Mouse (Mus musculus): ENCODE data around the gene Rabgap1l.
"Not testable (repeated sequence)": the region's sequence is repeated elsewhere in the genome, so short reads cannot be mapped to it uniquely, and the experiment has no call there.

Rabgap1l gene

DNA sequence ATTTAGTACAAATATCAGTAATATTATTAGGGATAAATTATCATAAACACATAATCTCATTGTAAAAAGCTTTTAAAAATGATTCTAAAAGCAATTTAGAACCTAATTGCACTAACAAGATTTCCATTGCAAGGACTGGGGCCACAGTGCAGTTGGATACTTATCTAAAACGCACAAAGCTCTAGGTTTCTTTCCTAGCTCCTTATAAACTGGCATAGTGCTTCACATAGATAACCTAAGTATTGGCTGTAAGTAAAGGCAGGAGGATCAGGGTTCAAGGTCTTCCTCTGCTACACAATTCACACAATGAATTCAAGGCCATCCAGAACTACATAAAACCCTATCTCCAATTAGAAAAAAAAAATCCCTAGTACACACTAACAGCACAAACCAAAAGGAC, 497.7 kb downstream of the Rabgap1l start:
- in situ Hi-C loops (cut with MboI; ENCODE audit: low sequenced_read_pairs) = no loop called here

DNA sequence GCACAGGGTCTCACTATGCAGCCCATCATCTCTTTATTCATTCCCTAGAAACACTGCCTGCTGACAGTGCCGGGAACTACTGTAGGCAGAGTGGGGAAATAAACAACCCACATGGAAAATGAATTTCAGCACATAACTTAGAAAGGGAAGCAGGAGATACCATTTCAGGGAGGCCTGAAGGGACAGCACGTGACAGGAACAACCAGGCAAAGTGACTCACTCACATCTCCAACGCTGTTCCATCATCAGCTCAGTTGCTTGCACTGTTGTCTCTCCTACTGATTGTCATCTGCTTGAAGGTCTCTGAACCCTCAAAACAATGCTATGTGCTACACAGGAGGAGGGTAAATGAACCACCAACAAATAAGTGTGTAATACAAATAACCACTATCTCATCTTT, 499.5 kb downstream of the Rabgap1l start:
- in situ Hi-C loops (cut with MboI; ENCODE audit: low sequenced_read_pairs) = no loop called here

DNA sequence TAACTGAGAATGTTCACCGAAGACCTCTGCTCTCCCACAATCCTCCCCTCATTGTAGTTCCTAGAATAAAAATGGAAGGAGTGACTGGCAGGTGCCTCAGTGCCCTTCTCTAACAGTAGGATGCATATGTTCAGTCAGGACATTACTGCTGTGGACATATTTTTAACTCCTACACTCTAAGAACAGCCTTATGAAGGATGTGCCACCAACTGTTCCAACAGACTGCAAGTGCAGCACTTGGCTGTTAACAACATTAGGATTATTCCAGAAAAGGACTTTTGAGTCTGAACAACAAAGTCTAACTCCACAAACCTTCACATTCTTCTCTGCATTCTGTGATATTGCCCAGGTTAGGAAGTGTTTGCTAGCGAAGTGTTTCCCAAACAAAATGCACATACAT, 501.0 kb downstream of the Rabgap1l start:
- in situ Hi-C loops (cut with MboI; ENCODE audit: low sequenced_read_pairs) = no loop called here

DNA sequence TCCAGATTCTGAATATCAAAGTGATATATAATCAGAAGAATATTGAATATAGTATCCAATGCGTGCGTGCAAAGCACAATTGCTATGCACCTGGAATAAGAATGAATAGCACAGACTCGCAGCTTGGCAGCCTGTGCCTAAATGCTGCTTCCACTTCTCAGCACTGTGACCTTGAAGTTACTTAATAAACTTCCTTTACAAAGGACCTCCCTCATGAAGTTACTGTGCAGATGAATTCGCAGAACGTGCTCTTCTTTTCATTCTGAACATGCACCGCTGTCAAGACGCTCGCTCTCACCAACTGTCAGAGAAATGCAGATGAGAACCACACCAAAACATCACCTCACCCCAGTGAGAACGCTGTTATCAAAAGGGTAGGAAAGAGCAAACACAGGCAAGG, 502.8 kb downstream of the Rabgap1l start:
- in situ Hi-C loops (cut with MboI; ENCODE audit: low sequenced_read_pairs) = no loop called here

DNA sequence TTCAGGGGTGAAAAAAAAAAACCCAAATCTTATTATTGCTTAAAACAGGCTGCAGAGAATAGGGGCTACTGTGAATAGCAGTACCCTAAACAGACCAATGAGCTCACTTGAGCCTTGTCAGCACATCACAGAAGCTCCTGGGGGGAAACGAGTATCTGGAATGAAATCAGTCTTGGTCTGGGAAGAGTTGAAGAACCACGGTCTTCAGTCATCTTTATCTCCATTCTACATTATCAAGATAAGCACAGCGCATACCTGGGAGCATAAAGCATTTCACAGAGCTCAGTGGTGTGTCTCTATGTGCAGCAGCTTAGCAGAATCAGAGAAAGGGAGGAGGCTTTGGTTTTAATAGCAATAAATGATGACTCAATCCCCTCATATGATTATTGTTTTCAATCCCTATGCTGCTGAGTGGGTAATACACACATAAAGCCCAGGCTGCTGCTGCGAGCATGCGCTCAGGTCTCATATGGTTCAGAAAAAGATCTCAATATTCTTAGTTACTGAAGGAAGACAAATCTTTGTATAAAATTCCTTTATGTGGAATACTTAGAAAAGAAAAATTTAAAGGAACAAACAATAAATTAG, 505.9 kb downstream of the Rabgap1l start:
- in situ Hi-C loops (cut with MboI; ENCODE audit: low sequenced_read_pairs) = no loop called here

DNA sequence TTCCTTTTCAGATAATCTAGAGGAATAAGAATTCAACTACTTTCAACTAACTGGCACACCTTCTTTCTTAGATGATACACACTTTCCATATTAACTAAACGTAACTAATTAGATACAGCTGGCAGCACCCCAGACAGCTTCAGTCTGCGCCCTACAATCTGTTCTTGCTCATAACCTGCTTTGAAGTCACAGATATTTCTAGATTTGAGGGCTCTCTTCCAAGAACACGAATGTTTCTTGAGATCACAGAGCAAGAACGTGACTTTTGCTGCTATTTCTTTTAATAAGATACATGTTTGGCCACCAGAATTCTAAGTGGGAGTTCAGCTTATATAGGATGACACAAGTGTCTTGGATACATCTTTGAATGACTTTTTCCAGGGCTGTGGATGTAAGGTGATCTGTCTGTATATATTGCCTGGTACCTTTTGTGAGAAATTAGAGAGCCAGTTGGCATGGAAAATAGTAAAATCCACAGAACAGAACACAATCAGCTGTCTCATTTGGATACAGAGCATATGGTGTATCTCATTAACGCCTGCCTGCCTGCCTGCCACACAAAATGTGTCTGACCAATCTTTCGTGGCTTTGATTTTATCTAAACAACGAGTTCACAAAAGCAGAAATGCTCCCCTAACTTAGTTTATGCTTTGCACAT, 506.5 kb downstream of the Rabgap1l start:
- in situ Hi-C loops (cut with MboI; ENCODE audit: low sequenced_read_pairs) = no loop called here

DNA sequence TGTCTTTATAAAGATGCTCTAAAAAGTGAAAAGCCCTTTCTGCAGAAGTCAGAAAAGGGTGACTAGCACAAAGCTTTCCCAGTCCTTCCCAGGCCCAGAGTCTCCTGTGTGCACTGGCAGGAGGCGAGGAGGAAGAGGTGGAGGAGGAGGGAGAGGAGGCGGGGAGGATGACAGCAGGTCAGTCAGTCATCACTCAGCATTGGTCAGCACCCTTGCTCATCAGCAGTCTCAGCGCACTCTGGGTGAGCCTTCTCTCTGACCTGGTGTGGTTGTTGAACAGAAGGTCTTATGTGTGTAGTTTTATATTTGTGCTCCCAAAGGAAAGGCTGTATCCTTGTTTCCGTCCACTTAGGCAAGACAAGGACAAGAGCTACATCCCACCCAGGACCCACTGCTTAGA, 508.8 kb downstream of the Rabgap1l start:
- in situ Hi-C loops (cut with MboI; ENCODE audit: low sequenced_read_pairs) = no loop called here

DNA sequence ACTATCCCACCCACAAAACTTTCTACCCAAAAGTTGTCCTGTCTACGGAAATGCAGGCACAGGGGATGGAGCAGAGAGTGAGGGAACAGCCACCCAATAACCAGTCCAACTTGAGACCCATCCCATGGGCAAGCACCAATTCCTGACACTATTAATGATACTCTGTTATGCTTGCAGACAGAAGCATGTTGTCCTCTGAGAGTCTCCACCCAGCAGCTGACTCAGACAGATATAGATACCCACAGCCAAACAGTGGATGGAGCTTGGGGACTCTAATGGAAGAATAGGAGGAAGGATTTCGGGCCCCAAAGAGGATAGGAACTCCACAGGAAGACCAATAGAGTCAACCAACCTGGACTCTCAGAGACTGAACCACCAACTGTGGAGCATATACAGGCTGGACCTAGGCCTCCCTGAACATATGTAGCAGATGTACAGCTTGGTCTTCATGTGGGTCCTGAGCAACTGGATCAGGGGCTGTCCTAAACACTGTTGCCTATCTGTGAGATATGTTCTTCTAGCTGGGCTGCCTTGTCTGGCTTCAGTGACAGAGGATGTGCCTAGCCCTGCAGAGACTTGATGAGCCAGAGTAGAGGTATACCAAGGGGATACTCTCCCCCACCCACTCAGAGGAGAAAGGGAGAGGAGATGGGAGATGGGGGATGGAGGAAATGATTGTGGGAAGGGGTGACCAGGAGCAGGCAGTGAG, 510.7 kb downstream of the Rabgap1l start:
- in situ Hi-C loops (cut with MboI; ENCODE audit: low sequenced_read_pairs) = not testable (repeated sequence)

DNA sequence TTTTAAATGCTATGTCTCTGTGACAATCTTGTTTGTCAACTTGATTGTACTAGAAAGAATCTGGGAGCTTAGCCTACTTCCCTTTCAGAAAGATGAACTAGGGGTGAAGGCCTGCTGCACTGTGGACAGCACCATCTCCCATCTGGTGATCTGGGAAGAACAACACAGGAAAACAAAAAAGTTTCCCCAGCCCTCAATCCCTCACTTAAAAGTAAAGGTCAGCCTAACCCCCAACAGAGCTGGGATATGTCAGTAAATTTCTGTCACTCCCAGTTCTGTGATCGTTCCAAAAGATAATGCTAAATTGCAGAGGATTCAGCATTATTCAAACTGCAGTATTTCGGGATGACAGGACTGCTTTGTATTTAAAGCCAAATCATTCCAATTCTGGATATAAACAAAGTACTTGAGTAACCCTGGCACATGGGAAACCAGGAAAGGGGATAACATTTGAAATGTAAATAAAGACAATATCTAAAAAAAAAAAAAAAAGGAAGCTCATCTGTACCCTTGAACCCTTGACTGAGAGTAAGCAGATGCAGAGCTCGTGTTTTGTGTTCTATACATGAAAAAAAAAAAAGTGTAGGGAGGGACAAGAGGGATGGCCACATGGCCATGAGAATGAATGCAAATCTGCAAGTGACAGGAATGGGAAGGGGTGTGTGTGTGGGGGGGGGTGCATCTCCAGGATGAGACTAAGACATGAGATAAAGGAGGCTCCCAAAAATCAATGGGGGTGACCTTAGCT, 511.5 kb downstream of the Rabgap1l start:
- in situ Hi-C loops (cut with MboI; ENCODE audit: low sequenced_read_pairs) = no loop called here

DNA sequence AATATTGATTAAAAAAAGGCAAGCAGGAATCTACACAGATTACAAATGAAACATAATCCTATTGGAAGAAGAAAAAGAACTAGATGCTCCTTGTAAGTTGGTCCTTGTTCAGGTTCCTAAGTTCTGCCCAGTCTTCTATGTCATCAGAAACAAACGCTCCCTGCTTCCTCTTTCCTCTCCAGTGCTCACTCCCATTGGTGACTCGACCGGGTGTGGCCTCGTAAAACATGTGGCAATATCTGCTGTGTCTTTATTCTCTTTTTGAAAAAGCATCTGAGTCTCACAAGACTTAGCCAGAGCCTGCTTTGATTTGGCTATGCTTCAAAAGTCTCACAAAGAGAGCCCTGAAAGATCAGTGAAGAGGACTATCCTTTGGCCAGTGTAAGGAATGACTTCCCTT, 512.4 kb downstream of the Rabgap1l start:
- in situ Hi-C loops (cut with MboI; ENCODE audit: low sequenced_read_pairs) = no loop called here

DNA sequence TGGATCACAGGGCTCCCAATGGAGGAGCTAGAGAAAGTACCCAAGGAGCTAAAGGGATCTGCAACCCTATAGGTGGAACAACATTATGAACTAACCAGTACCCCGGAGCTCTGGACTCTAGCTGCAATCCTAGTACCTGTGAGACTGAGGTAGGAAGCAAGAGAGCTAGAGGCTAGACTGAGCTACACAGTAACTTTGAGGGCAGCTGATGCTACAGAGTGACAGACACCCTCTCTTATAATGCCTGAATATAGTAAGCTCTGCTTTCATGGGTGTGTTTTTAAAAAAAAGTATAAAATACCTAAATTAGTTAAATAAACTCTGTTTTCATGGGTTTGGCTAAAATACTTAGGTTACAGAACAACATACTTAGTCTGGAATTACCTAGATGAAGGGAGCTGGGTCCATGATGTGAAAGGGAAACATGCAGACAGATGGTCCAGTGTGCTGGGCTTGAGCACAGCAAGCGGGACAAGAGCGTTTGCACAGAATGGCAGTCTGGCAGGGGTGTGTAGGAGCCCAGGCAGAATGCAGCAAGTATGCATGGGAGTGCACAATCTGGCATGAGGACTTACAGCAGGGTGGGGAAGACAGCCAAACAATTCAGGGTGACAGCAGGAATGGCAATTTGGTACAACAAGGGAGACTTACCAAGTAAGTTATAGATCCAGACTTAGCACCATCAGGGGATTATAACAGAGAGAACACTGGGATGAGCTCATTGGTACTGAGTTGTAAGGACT, 514.9 kb downstream of the Rabgap1l start:
- in situ Hi-C loops (cut with MboI; ENCODE audit: low sequenced_read_pairs) = no loop called here

DNA sequence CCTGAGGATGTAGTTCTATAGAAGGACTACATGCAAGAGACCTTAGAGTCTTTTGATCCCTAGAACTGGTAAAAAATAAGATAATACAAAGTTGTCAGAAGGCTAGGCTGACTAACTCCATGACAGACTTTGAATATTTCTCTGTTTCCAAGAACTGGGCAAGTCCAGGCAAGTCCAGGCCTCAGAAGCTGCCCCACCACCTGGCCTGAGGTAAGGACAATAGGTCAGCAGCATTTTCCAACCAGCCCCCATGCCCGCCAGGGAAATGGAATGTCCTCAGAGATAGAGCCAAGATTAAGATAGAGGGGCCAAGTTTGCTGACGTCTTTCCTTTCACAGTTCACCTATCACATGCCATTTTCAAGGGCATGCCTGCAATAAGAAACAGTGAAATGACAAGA, 517.8 kb downstream of the Rabgap1l start:
- in situ Hi-C loops (cut with MboI; ENCODE audit: low sequenced_read_pairs) = no loop called here

DNA sequence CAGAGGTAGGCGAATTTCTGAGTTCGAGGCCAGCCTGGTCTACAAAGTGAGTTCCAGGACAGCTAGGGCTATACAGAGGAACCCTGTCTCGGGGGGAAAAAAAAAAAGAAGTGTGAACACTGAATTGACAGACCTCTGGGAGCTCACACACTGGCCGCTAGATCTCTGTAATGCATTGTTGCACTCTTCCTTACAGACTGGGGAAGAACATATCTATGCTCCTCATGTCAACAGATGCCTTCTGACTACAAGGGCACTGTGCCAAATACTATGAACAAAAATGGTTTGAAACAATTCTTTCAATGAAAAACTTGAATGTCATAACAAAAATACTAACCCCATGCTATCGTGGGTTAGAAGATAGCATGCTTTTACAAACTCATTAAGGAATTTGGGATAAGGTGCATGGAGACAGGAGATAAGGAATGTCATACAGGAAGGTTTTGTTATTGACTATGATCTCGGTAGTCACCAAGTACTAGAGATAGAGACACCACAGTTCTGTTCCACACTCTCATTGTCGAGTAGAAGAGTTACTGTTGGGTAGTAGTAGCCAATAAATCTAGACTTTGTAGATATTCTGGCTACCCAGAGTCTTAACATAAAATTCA, 519.8 kb downstream of the Rabgap1l start:
- in situ Hi-C loops (cut with MboI; ENCODE audit: low sequenced_read_pairs) = no loop called here

DNA sequence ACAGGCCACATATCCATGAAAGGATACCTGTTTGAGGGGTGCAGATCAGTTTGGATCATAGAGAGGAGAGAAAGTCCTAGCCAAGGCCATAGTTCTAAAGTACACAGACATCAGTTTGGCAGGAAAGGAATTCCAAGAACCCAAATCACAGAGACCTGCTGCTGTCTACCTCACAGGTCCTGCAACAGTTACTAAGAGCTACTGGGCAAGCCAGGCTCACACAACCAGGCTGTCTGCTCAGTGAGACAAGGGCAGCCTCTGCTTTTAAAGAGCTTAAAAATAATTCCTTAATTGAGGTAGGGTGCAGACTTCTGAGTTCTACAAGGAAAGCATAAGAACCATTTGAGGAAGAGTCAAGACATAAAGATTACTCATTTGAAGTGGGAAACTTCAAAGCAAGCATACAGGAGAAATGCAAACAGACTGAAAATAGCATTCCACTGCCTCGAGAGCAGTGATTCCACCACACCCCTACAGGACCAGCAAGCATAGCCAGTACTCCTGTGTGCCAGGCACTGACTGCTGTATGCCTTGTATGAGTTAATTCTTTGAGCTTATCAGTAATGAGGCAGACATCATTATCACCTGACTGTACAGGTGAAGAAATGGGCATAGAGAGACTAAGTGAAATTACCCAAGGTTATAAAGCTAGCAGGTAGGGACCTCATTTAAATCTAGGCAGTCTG, 521.6 kb downstream of the Rabgap1l start:
- in situ Hi-C loops (cut with MboI; ENCODE audit: low sequenced_read_pairs) = no loop called here

DNA sequence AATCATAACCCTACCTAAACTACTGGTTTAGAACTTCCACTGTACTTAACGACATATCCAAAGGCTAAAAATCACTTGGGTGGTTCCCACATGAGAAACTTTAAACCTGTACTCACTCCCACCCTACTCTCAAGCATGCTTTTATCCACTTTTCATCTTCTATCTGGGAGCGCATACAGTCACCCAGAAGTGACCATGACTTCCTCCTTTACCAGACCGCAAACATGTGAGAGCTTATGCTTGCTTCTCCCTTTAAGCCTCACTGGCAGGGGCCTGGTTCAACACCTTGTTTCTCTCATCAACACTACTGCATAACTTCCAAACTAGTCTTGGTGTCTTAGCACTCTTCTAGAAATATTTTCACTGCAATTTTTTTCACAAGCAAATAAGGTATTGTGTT, 524.7 kb downstream of the Rabgap1l start:
- in situ Hi-C loops (cut with MboI; ENCODE audit: low sequenced_read_pairs) = no loop called here

DNA sequence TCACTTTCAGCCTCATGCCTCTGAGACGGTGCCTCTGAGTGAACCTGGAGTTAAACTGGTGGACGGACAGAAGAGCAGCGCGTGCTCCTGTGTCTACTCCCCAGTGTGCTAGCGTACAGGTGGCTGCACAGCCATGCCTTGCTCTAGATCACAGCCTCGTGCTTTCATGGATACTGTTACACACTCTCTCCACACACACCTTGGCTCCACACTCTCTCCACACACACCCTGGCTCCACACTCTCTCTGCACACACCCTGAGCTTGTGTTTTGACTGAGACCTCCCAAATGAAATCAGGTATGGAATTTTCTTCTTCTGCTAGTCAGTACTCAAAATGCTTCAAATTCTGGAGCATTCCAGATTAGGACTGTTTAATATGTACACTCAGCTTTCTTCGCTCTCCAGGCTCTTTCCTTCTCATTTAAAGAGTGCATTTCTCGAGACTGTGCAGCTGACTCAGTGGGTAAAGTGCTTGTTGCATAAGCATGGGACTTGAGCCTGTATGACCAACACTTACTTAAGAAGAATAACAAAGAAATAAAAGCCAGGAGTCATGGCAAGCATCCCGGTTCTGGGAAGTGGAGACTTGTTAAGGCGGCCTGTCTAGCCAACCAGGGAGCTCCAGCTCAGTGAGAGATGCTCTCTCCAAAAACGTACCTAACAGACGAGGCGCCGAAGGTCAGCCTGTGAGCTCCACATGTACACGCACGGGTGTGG, 529.2 kb downstream of the Rabgap1l start:
- in situ Hi-C loops (cut with MboI; ENCODE audit: low sequenced_read_pairs) = no loop called here

DNA sequence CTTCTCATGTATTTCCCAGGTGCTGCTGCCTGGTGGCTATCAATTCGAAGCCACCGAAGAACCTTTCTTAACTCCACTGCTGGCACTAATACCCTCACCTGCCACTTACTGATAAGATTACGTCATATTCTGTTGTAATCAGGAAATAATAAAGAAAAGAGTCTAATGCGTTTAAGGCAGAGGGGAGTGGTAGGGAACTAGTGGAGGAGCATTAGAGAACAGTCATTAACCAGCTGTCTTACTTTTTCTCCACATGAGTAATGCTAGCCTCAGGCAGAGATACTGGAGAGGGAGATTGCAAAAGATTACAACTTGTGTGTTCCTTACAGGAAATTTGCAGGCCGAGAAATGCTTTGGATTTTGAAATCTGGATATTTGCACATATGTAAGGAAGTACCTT, 530.0 kb downstream of the Rabgap1l start:
- in situ Hi-C loops (cut with MboI; ENCODE audit: low sequenced_read_pairs) = no loop called here

DNA sequence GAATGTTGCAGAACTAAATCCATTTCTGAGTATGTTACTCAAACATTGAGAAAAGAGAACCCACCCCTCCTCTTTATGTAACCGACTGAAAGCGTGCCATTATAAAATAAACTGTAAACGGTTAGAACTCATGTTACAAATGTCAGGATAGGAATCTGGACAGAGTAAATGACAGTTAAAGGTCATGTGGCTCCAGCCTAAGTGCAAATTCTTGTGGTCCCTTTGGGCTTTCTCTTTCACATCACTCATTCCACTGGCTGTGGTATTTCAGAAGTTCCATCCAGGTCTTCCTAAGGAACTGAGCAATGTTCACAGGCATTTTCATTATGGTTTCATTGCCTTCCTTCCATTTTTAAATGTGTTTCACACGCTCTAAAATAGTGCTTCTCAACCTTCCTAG, 530.6 kb downstream of the Rabgap1l start:
- in situ Hi-C loops (cut with MboI; ENCODE audit: low sequenced_read_pairs) = no loop called here

DNA sequence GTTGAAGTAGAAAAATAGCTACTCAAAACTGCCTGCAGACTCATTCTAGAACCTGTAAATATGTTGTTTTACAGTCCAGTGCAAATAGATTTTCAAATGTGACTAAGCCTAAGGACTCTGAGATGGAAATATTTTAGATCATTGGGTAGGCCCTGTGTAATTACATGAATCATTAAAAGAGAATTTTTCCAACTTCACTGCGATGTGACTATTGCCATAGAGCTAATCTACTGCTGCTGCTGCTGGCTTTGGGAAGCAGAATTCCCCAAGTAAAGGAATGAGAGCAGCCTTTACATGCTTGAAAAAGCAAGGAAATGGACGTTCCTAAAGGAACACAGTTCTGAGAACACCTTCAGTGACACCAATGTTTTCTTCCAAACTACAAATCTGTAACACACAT, 531.2 kb downstream of the Rabgap1l start:
- in situ Hi-C loops (cut with MboI; ENCODE audit: low sequenced_read_pairs) = no loop called here
